Mouse (Mus musculus): ENCODE data around the gene Mki67.
A peak's percentile ranks its signal among the peaks of the same experiment; 100 is the strongest.

Mki67 gene

GRCm38 (mm10) chr7:135715642-135716444 lies at the start of gene Mki67:
Gene Mki67 (minus strand): TSS chr7:135716361.
- DNase-seq (ENCODE audit: low spot score): no peak

- DNase-seq (ENCODE audit: low spot score): no peak
Measured at GRCm38 (mm10) chr7:135763311-135763710, 47.1 kb upstream of the Mki67 start.

GRCm38 (mm10) chr7:135758754-135759510 lies 42.8 kb upstream of the Mki67 start:
- peak; percentile 10 for DNase-seq (ENCODE audit: low spot score)

GRCm38 (mm10) chr7:135758171-135758570 lies 42.0 kb upstream of the Mki67 start:
- DNase-seq (ENCODE audit: low spot score): no peak

GRCm38 (mm10) chr7:135756984-135757586 lies 40.9 kb upstream of the Mki67 start:
- DNase-seq (ENCODE audit: low spot score): no peak

GRCm38 (mm10) chr7:135748986-135749385 lies 32.8 kb upstream of the Mki67 start:
- DNase-seq (ENCODE audit: low spot score): peak; percentile 10

GRCm38 (mm10) chr7:135747072-135747471 lies 30.9 kb upstream of the Mki67 start:
- no peak for DNase-seq (ENCODE audit: low spot score)

GRCm38 (mm10) chr7:135746528-135746927 lies 30.4 kb upstream of the Mki67 start:
- no peak for DNase-seq (ENCODE audit: low spot score)

GRCm38 (mm10) chr7:135745091-135745490 lies 28.9 kb upstream of the Mki67 start:
- DNase-seq (ENCODE audit: low spot score): peak; percentile 35

GRCm38 (mm10) chr7:135740453-135740852 lies 24.3 kb upstream of the Mki67 start:
- DNase-seq (ENCODE audit: low spot score): no peak

GRCm38 (mm10) chr7:135736581-135736886 lies 20.4 kb upstream of the Mki67 start:
- no peak for DNase-seq (ENCODE audit: low spot score)

GRCm38 (mm10) chr7:135735691-135736580 lies 19.8 kb upstream of the Mki67 start:
- peak; percentile 89 for DNase-seq (ENCODE audit: low spot score)

GRCm38 (mm10) chr7:135734911-135735646 lies 18.9 kb upstream of the Mki67 start:
- no peak for DNase-seq (ENCODE audit: low spot score)

- DNase-seq (ENCODE audit: low spot score): no peak
Measured at GRCm38 (mm10) chr7:135734379-135734778, 18.2 kb upstream of the Mki67 start.

- no peak for DNase-seq (ENCODE audit: low spot score)
Measured at GRCm38 (mm10) chr7:135728038-135728437, 11.9 kb upstream of the Mki67 start.

- DNase-seq (ENCODE audit: low spot score): no peak
Measured at GRCm38 (mm10) chr7:135726707-135727106, 10.5 kb upstream of the Mki67 start.

GRCm38 (mm10) chr7:135723672-135724341 lies 7.6 kb upstream of the Mki67 start:
- no peak for DNase-seq (ENCODE audit: low spot score)

GRCm38 (mm10) chr7:135722011-135722838 lies 6.1 kb upstream of the Mki67 start:
- DNase-seq (ENCODE audit: low spot score): no peak

GRCm38 (mm10) chr7:135721436-135721992 lies 5.4 kb upstream of the Mki67 start:
- no peak for DNase-seq (ENCODE audit: low spot score)
